Mouse (Mus musculus) adrenal gland (tissue): ENCODE data around the gene Btbd2.

ENCODE experiments used
- intact Hi-C: fragments of 180-260 bp; cut with DNase I; formaldehyde crosslinking; loops from one replicate; pipeline ENCODE4 v1.15.1; 2025
- microRNA-seq, 2 experiments: library from miRNA; unstranded; fragments of <30 nt; microRNA quantifications; one replicate each; pipeline ENCODE4; 2019

Gene Btbd2

DNA sequence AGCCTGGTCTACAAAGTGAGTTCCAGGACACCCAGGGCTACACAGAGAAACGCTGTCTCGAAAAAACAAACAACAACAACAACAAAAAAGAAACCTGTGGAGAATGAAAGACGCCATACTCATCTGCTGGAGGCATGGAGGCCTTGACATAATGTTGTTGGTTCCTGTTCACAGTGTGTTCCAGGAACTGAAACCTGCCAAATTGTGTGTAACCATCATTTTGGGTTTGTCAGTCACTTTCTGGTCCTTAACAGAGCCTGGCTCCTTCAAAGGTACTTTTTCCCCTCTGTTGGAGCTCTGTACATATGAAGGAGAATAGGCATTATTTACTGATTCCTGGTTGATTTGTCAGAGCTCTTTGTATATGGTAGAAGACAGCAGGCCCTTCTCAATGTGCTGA is 45.0 kb downstream of the Btbd2 start:
- intact Hi-C loops = loop anchor here (5.0 kb wide), 1 partner anchor 75 kb away; no protein-coding TSS in a partner anchor

DNA sequence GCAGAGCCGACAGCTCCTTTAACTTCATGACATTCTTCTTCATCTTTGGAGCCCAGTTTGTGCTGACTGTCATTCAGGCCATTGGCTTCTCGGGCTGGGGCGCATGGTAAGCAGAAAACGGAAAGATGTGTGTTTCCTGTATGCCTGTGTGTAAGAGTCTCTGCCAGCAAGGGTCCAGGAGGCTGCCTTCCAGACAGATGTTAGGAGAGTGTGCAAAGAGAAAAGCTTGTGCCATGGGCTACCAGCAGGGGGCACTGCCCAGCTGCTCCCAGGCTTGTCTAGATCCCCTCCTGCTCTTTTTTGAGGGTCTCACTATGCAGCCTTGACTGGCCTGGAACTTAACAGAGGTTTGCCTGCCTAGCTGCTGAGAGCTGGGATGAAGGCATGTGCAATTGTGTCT is 45.8 kb downstream of the Btbd2 start:
- intact Hi-C loops = loop anchor here (5.0 kb wide), 1 partner anchor 76 kb away; no protein-coding TSS in a partner anchor

DNA sequence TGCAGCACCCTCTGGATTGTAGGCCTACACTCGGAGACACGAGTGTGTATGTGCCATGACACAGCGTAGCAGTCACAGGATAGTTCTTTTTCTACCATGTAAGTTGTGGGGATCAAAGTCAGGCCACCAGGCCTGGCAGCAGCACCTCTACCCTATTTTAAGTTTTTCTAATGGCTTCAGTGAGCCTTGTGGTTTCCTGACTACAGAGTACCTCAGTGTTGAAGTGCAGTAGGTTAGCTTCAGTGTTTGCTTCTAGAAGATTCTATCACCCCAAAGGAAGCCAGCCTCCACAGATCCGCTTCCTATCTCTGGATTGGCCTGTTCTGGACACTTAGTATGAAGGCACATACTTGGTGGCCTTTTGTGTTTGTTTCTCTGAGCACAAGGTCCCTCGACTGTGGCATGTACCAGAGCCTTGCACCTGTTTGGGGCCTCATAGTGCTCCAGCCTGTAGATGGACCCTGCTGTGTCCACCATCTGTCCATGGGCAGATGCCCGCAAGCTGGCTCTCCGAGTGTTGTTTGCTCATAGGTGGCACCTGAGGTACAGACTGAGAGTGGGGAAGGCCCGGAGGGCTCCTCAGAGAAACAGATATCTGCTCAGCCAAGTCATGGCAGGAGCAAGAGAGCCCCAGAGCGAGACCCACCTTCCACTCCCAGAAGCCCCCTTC is 46.6 kb downstream of the Btbd2 start:
- intact Hi-C loops = loop anchor here (5.0 kb wide), 1 partner anchor 77 kb away; no protein-coding TSS in a partner anchor

DNA sequence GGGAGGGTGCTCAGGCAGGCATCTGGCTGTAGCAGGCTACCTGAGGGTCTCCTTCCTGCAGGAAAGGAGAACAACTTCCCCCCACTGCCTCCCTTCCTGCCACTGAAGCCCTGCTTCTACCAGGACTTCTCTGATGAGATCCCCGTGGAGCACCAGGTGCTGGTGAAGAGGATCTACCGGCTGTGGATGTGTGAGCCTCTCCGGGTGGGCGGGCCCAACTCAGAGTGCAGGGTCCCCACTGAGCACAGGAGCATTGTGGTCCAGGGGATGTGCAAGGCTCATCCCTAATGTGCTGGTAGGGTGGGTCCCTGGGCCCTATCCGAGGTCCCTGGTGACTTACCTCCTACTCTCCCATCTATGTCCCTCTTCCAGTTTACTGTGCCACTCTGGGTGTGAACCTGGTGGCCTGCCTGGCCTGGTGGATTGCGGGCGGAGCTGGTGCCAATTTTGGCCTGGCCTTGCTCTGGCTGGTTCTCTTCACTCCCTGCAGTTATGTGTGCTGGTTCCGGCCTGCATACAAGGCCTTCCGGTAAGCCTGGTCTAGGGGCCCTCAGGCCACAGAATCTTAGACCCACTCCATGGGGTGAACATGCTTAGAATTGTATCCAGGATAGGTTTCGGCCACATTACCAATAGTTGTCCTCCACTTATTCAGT is 47.5 kb downstream of the Btbd2 start:
- intact Hi-C loops = loop anchor here (5.0 kb wide), 1 partner anchor 48 kb away; the partner anchor contains the start of gene Btbd2

DNA sequence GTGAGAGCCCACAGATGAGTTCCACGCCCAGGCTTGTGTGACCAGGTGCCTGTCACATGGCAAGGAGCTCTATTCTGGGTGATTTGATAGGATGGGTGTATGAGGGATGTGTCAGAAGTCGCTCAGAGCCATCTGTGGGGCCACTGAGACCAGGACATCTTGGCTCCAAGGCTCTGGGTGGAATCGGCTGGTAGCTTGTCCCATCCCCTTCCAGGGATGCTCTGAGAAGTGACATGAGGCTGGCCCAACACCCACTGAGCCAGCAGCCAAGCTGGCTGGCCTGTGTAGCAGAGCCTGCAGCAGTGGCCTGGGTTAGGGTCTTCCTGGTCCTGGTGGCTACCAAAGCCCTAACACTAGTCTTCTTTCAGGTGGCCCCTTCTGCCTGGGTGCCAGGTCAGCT is 48.4 kb downstream of the Btbd2 start:
- intact Hi-C loops = loop anchor here (5.0 kb wide), 1 partner anchor 49 kb away; the partner anchor contains the start of gene Btbd2

DNA sequence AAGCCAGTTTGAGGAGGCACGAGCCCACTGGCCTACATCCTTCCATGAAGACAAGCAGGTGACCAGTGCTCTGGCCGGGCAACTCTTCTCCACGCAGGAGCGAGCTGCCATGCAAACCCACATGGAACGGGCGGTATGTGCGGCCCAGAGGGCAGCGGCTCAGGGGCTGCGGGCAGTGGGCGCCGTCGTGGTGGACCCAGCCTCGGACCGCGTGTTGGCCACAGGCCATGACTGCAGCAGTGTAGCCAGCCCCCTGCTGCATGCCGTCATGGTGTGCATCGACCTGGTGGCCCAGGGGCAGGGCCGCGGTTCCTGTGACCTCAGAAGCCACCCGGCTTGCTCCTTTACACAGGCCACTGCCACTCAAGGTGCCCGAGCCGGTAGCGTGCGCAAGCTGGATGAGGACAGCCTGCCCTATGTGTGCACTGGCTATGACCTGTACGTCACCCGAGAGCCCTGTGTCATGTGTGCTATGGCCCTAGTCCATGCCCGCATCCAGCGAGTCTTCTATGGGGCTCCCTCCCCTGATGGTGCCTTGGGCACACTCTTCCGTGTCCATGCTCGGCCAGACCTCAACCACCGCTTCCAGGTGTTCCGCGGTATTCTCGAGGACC is 50.0 kb downstream of the Btbd2 start:
- intact Hi-C loops = loop anchor here (5.0 kb wide), 1 partner anchor 50 kb away; the partner anchor contains the start of gene Btbd2

DNA sequence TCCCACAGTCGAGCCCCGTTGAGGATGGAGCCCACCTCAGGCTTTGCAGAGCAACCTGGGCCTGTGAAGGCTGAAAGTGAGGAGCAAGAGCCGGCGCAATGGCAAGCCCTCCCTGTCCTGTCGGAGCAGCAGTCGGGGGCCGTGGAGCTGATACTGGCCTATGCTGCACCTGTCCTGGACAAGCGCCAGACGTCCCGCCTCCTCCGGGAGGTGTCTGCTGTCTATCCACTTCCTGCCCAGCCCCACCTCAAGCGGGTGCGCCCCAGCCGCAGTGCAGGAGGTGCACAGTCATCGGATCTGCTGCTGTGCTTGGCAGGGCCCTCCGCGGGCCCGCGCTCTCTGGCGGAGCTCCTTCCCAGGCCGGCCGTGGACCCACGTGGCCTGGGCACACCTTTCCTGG is 50.6 kb downstream of the Btbd2 start:
- intact Hi-C loops = loop anchor here (5.0 kb wide), 1 partner anchor 51 kb away; the partner anchor contains the start of gene Btbd2

DNA sequence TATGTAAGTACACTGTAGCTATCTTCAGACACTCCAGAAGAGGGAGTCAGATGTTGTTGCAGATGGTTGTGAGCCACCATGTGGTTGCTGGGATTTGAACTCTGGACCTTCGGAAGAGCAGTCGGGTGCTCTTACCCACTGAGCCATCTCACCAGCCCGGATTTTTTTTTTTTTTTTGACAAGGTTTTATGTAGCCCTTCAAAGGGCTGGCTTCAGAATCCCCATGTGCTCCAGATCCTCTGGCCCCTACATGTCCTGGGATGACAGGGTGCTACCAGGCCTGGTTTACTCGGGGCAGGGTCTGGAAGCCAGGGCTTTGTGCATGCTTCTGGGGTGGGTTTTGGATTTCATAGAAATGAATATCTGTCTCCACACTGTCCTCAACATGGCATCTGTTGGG is 51.1 kb downstream of the Btbd2 start, which contains the start of gene Gm49322:
TSS of gene Gm49322 (plus strand) at position 301 of the 400 bp plus-strand sequence.
- intact Hi-C loops = loop anchor here (5.0 kb wide), 1 partner anchor 52 kb away; the partner anchor contains the start of gene Btbd2

DNA sequence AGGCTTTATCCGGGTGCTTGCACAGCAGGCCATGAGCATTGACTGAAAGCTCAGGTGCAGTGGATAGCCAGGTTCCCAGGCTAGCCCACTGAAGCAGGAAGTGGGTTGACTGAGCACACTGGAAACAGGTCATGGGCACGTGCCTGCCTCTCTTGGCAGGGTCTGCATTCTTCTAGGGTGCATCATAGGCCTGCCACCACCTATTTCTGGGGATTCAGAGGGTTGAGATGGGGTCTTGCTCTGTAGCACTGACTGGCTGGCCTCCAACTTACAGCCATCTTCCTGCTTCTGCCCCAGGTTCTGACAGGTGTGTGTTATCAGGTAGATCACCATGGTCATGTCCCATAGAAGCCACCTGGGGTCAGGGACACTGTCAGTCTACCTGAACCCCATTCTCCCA is 51.9 kb downstream of the Btbd2 start:
- intact Hi-C loops = loop anchor here (5.0 kb wide), 1 partner anchor 52 kb away; the partner anchor contains the start of gene Btbd2

DNA sequence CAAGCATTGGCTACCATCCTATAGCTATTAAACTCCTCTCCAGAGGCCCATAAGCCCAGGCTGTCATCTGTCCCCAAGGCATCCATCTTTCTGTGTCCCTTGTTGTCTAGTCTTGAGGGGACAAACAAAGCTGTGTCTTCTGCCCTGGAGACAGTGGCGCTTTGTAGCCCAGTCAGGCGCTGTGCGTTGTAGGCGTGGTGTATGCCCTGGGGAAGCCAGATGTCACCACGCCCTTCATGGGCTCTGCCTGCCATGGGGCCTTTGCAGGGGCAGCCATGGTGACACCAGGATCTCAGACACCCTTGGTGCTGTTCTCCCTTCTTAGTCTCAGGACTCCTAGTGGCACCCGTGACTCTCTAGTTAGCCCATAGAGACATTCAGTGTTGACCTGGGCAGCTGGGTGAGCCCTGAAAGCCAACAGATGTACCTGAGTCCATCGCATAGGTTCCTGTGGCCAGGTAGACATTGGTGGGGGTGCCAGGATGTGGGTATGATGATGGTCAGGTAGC is 52.8 kb downstream of the Btbd2 start:
- intact Hi-C loops = no loop called here

DNA sequence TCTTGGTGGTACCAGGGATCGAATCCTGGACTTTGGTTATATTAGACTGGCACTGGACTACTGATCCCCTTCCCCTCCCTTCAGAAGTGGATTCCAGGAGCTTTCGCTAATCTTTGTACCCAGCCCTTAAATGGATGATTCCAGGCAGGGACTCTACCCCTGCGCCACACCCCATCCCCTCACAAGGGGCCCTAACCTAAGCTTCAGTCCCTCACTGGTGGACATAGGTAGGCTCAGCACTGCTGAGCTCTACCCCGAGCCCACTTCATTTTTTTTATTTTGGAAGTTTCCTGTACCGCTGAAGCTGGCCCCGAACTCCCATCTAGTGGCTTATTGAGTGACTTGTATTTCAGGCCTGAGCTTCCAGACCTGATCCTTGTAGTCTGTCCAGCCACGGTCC is 53.5 kb downstream of the Btbd2 start:
- intact Hi-C loops = no loop called here

DNA sequence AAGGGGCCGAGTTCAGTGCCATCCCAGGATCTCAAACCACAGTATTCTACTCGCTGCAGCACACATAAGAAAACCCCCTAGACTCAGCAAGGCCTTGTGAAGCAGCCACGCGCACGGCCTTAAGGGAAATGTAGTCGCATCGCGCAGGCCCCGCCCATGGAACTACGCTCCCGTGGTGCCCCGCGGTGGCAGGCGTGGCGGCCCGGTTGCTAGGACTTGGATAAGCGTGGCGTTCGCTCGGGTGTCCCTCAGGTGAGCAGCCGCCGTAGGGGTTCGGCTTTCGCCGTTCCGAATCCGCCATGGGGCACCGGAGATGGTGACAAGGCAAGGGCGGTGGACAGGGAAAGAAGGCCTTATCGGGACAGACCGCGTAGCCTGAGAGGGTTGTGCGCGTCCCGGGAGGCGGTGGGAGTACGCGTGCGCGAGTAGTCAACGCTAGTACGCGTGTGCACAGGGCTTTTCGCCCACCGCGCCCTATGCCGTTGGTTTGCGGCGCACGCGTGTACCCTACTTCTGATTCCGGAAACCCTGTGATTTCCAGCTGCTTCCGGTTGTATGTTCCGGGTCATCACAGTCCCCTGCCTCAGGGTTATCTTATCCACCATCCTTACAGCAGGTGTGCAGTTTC is 54.1 kb downstream of the Btbd2 start, which contains the start of the genes Scamp4 and Adat3:
TSS of gene Scamp4 (plus strand) at position 175 of the 628 bp plus-strand sequence.
TSS of gene Adat3 (plus strand) at position 183 of the 628 bp plus-strand sequence.
- intact Hi-C loops = no loop called here

DNA sequence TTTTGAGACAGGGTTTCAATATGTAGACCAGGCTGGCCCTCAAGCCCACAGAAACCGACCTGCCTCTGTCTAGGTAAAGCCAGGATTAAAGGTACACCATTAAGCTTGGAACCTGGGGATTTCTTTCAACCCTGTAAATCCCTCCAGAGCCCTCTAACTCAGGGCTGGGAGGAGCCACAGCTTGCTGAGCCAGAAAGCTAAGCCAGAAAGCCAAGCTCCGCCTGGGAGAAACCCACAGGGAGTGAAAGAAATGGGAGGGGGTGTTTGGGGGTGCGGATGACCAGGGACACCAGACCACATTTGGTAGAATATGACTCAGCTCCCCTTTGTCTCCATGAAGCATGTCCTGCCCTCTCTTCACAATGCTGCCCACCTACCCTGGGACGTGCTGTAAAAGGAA is 60.6 kb downstream of the Btbd2 start:
- intact Hi-C loops = no loop called here

Small RNA genes lying within 50 kb of the gene (microRNA-seq; reads per million reads assigned to microRNA genes)
- gene Mir6912 = 0.69 to 1.4 reads per million in 2 experiments
